Mouse (Mus musculus): ENCODE measurements at regions not wholly inside any gene's neighbourhood (a gene's known extent, or its start where the extent isn't known, plus 50 kb on each side); places are given as distances from the start of the nearest gene placed in this dataset.

- H3K4me2 ChIP-seq (ENCODE audit: low read depth), result no peak overlapping the region
- ATAC-seq, result no peak
- WGBS, result 93% methylated on average over 3 of the region's 3 CpGs
- no peaks in the 10 kb centered on the region for H3K36me3 ChIP-seq (ENCODE audit: insufficient read depth)
- no peaks in the 10 kb centered on the region for H3K27me3 ChIP-seq (ENCODE audit: insufficient read depth, low read length)
- DNase-seq, result no peak
- TF ChIP-seq CTCF (IDR thresholded peaks at IDR 0.05; ENCODE audit: low read depth), result no peak
- no peaks in the 10 kb centered on the region for H3K4me1 ChIP-seq (ENCODE audit: insufficient read depth)
- no peak overlapping the region for H3K4me3 ChIP-seq (ENCODE audit: low read depth, low read length)
- no peak overlapping the region for H3K27ac ChIP-seq (ENCODE audit: low read depth, low read length)
- no peak overlapping the region for H3K9ac ChIP-seq
- H3K9me3 ChIP-seq (ENCODE audit: low read length), result no peaks in the 10 kb centered on the region
Measured at GRCm38 (mm10) chr1:50665139-50665538, 235.3 kb upstream of the Tmeff2 start.

- Histone ChIP-seq H3K36me3 (ENCODE audit: insufficient read depth) (no peaks in the 10 kb centered on the region), H3K27ac (ENCODE audit: low read depth, low read length) (no peak overlapping the region), H3K9me3 (ENCODE audit: low read length) (no peaks in the 10 kb centered on the region), H3K9ac (no peak overlapping the region), H3K4me1 (ENCODE audit: insufficient read depth) (no peaks in the 10 kb centered on the region), H3K4me2 (ENCODE audit: low read depth) (no peak overlapping the region), H3K27me3 (ENCODE audit: insufficient read depth, low read length) (no peaks in the 10 kb centered on the region), H3K4me3 (ENCODE audit: low read depth, low read length) (no peak overlapping the region)
- WGBS, result 82% methylated on average over 3 of the region's 3 CpGs
- ATAC-seq (no peak), DNase-seq (no peak)
- TF ChIP-seq CTCF (IDR thresholded peaks at IDR 0.05; ENCODE audit: low read depth), result no peak
Measured at GRCm38 (mm10) chr1:50682971-50683370, 217.5 kb upstream of the Tmeff2 start.

- no peak overlapping the region for H3K4me3 ChIP-seq (ENCODE audit: low read depth, low read length)
- H3K27me3 ChIP-seq (ENCODE audit: insufficient read depth, low read length), result no peaks in the 10 kb centered on the region
- no peaks in the 10 kb centered on the region for H3K36me3 ChIP-seq (ENCODE audit: insufficient read depth)
- H3K9ac ChIP-seq, result no peak overlapping the region
- WGBS, result 47% methylated on average over 2 of the region's 2 CpGs
- no peak for TF ChIP-seq CTCF (IDR thresholded peaks at IDR 0.05; ENCODE audit: low read depth)
- DNase-seq (no peak), ATAC-seq (no peak)
- H3K4me1 ChIP-seq (ENCODE audit: insufficient read depth), result no peaks in the 10 kb centered on the region
- no peaks in the 10 kb centered on the region for H3K9me3 ChIP-seq (ENCODE audit: low read length)
- H3K4me2 ChIP-seq (ENCODE audit: low read depth), result no peak overlapping the region
- no peak overlapping the region for H3K27ac ChIP-seq (ENCODE audit: low read depth, low read length)
Measured at GRCm38 (mm10) chr1:50685361-50685760, 215.1 kb upstream of the Tmeff2 start.

GRCm38 (mm10) chr1:50696916-50697315 is 203.5 kb upstream of the Tmeff2 start:
- no peaks in the 10 kb centered on the region for H3K4me1 ChIP-seq (ENCODE audit: insufficient read depth)
- no peak for ATAC-seq
- no peaks in the 10 kb centered on the region for H3K27me3 ChIP-seq (ENCODE audit: insufficient read depth, low read length)
- H3K9ac ChIP-seq, result no peak overlapping the region
- H3K4me3 ChIP-seq (ENCODE audit: low read depth, low read length), result no peak overlapping the region
- WGBS, result 77% methylated on average over 1 of the region's 1 CpGs
- H3K36me3 ChIP-seq (ENCODE audit: insufficient read depth), result no peaks in the 10 kb centered on the region
- H3K4me2 ChIP-seq (ENCODE audit: low read depth), result no peak overlapping the region
- no peak for TF ChIP-seq CTCF (IDR thresholded peaks at IDR 0.05; ENCODE audit: low read depth)
- no peak overlapping the region for H3K27ac ChIP-seq (ENCODE audit: low read depth, low read length)
- DNase-seq, result no peak
- no peaks in the 10 kb centered on the region for H3K9me3 ChIP-seq (ENCODE audit: low read length)

GRCm38 (mm10) chr1:50697333-50698216 is 202.9 kb upstream of the Tmeff2 start:
- Histone ChIP-seq H3K27ac (ENCODE audit: low read depth, low read length) (no peak overlapping the region), H3K27me3 (ENCODE audit: insufficient read depth, low read length) (no peaks in the 10 kb centered on the region), H3K4me1 (ENCODE audit: insufficient read depth) (no peaks in the 10 kb centered on the region), H3K4me3 (ENCODE audit: low read depth, low read length) (no peak overlapping the region), H3K4me2 (ENCODE audit: low read depth) (no peak overlapping the region), H3K9ac (no peak overlapping the region), H3K9me3 (ENCODE audit: low read length) (no peaks in the 10 kb centered on the region), H3K36me3 (ENCODE audit: insufficient read depth) (no peaks in the 10 kb centered on the region)
- no peak for ATAC-seq
- DNase-seq, result no peak
- no peak for TF ChIP-seq CTCF (IDR thresholded peaks at IDR 0.05; ENCODE audit: low read depth)
- 87% methylated on average over 7 of the region's 7 CpGs for WGBS

- Histone ChIP-seq H3K9ac (no peak overlapping the region), H3K27ac (ENCODE audit: low read depth, low read length) (no peak overlapping the region), H3K27me3 (ENCODE audit: insufficient read depth, low read length) (no peaks in the 10 kb centered on the region), H3K4me1 (ENCODE audit: insufficient read depth) (no peaks in the 10 kb centered on the region), H3K36me3 (ENCODE audit: insufficient read depth) (no peaks in the 10 kb centered on the region), H3K9me3 (ENCODE audit: low read length) (no peaks in the 10 kb centered on the region), H3K4me3 (ENCODE audit: low read depth, low read length) (no peak overlapping the region), H3K4me2 (ENCODE audit: low read depth) (no peak overlapping the region)
- WGBS, result 91% methylated on average over 2 of the region's 2 CpGs
- DNase-seq, result no peak
- no peak for ATAC-seq
- TF ChIP-seq CTCF (IDR thresholded peaks at IDR 0.05; ENCODE audit: low read depth), result no peak
Measured at GRCm38 (mm10) chr1:50704639-50705038, 195.8 kb upstream of the Tmeff2 start.

- no peaks in the 10 kb centered on the region for H3K4me1 ChIP-seq (ENCODE audit: insufficient read depth)
- no peak for TF ChIP-seq CTCF (IDR thresholded peaks at IDR 0.05; ENCODE audit: low read depth)
- H3K9ac ChIP-seq, result no peak overlapping the region
- H3K4me2 ChIP-seq (ENCODE audit: low read depth), result no peak overlapping the region
- no peak overlapping the region for H3K27ac ChIP-seq (ENCODE audit: low read depth, low read length)
- H3K36me3 ChIP-seq (ENCODE audit: insufficient read depth), result no peaks in the 10 kb centered on the region
- no peak for DNase-seq
- 85% methylated on average over 5 of the region's 5 CpGs for WGBS
- H3K9me3 ChIP-seq (ENCODE audit: low read length), result no peaks in the 10 kb centered on the region
- no peak for ATAC-seq
- H3K4me3 ChIP-seq (ENCODE audit: low read depth, low read length), result no peak overlapping the region
- H3K27me3 ChIP-seq (ENCODE audit: insufficient read depth, low read length), result no peaks in the 10 kb centered on the region
Measured at GRCm38 (mm10) chr1:50745049-50745448, 155.4 kb upstream of the Tmeff2 start.

All from forebrain, postnatal 0 days (tissue).